Comparison of ENCODE assay signal across 8 mouse cellular contexts in the genomic region with DNA sequence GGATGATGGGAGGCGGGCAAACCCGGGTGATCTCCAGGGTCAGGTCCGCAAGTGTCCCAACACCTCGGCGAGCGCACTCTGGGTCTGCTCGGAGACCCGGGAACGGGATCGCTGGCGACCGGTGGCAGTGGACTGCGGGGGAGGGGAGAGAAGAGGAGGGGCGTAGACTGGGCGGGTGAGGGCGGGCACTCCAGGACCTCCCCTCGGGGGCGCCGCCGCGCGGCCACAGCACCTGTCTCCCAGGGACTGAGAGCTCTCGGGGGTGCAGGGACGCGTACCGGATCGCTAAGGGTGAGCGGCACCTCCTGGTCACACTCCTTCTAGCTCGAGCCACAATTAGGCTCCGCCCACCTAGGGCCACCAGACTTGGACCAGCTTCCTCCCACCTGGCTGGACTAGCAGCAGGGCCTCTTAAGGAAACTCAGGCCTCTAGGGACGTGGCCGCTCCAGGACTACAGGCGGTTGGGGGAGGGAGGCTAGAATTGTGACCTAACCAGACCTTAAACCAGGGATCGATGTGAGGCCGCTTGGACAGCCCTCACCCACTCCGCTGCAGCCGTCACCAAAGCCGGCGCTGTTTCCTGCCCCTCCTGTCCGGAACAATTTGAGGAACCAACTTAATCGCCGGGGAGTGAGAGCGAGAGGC. TPM values are rescaled to one million over a fixed set of nuclear protein-coding genes. Genes with fewer than 3 reads are reported as not detected.
DNase-seq lines count a peak whose midpoint lies in the region.

A gene (minus strand): TSS at position 140 of the 646 bp plus-strand sequence.

- peaks cover 46% of the 10 kb centered on the region for H3K27me3 ChIP-seq in hindbrain, embryonic 10.5 days (ENCODE audit: insufficient read depth, poor library complexity, severe bottlenecking)

- H3K36me3 ChIP-seq in hindbrain, embryonic 10.5 days, result peaks cover 4% of the 10 kb centered on the region; the same call in 1 of the 2 replicates

- no peaks in the 10 kb centered on the region for H3K9me3 ChIP-seq in hindbrain, embryonic 10.5 days

- H3K4me3 ChIP-seq in hindbrain, embryonic 10.5 days, result peak within 1 kb of the TSS; percentile 75

- H3K4me1 ChIP-seq in hindbrain, embryonic 10.5 days (replicated peaks), result peaks cover 27% of the 10 kb centered on the region

- WGBS in hindbrain, embryonic 10.5 days, result under 1% methylated on average over 42 of the region's 43 CpGs

- DNase-seq in MEL-GATA-1-ER (ENCODE audit: extremely low read depth, low read depth), result peak; percentile 43
- DNase-seq in cerebellum, adult 18-20 months, result peak; percentile 16 to 33
- DNase-seq in frontal cortex, adult 2 months (ENCODE audit: extremely low spot score in 1 of 2, low spot score in 1 of 2), result peak; percentile 3 to 6
- DNase-seq in hindbrain, embryonic 10.5 days (ENCODE audit: low spot score), result peak; percentile 78
- DNase-seq in layer of hippocampus, postnatal 14 days (ENCODE audit: low spot score in 2 of 2), result peak; percentile 16 to 31
- peak; percentile 83 to 92 for DNase-seq in lung, postnatal 4 days
- DNase-seq in retina, embryonic 14.5 days (ENCODE audit: low spot score), result peak; percentile 74
- peak; percentile 76 for DNase-seq in thymus, postnatal 4 days

- peak within 1 kb of the TSS; percentile 87 for H3K27ac ChIP-seq in hindbrain, embryonic 10.5 days

RNA-seq across cellular contexts. Expression of the gene that starts here (rescaled TPM):
- polyA plus RNA-seq in frontal cortex, adult 2 months (2012; rRNA removed), result 4.7 and 4.8 TPM in 2 replicates
- 31.7 and 35.3 TPM in 2 replicates for polyA plus RNA-seq in hindbrain, embryonic 10.5 days (2016; fragmentation: Nextera tagmentation; extraction: Ambion mirVana)
- total RNA-seq in layer of hippocampus, postnatal 14 days (2021), result 1 to 10 TPM; 3.7 to 3.8 TPM

Comparison
In these comparisons a context has a peak if more than half of its experiments do, and no peak if none do; other contexts are left out.
1. Peak in every context shown above with its lines: DNase-seq, H3K4me3 ChIP-seq and H3K27ac ChIP-seq.
2. DNase-seq: peak in every context shown above with its lines; median percentile 88 in lung, postnatal 4 days; 78 in hindbrain, embryonic 10.5 days; 76 in thymus, postnatal 4 days; 74 in retina, embryonic 14.5 days; 43 in MEL-GATA-1-ER; 24 in cerebellum, adult 18-20 months; 24 in layer of hippocampus, postnatal 14 days; 4 in frontal cortex, adult 2 months.